Mouse (Mus musculus) CH12.LX (cell line): ENCODE results near the gene Rnf8. TPM values are rescaled to one million over a fixed set of nuclear protein-coding genes. Genes with fewer than 3 reads are reported as not detected.

Experiments used
- DNase-seq: peaks from one replicate; pipeline ENCODE4 v3.0.0-alpha.2; 2013; ENCODE audit errors: extremely low read depth
- H3K27ac ChIP-seq: 2 replicates; pipeline ENCODE4 v1.5.1; 2012; ENCODE audit warnings: low read depth, mild to moderate bottlenecking, control low read depth, moderate library complexity; ENCODE audit not compliant: insufficient read depth
- H3K27me3 ChIP-seq: replicated peaks from 2 replicates; pipeline ENCODE3; 2012; ENCODE audit warnings: inconsistent platforms
- H3K36me3 ChIP-seq, 2 experiments: replicated peaks in 1 of 2; 2 replicates each; pipeline versions ENCODE3 to v1.6.1; 2012; ENCODE audit warnings: inconsistent platforms in 1 of 2, low read length in 1 of 2, mild to moderate bottlenecking in 1 of 2, mixed read lengths in 1 of 2, moderate library complexity in 1 of 2; ENCODE audit not compliant: control insufficient read depth in 1 of 2, insufficient read depth in 1 of 2
- H3K4me1 ChIP-seq, 2 experiments: 2 replicates each; pipeline ENCODE4 v1.6.1; 2012; ENCODE audit warnings: inconsistent platforms in 1 of 2, moderate library complexity in 1 of 2; ENCODE audit not compliant: insufficient read depth in 2 of 2, control insufficient read depth in 1 of 2
- H3K4me2 ChIP-seq: 2 replicates; pipeline ENCODE4 v1.6.1; 2012; ENCODE audit warnings: low read depth, mild to moderate bottlenecking, control low read depth; ENCODE audit not compliant: poor library complexity, insufficient read depth, severe bottlenecking
- H3K4me3 ChIP-seq, 3 experiments: fragments of 150-350 bp in 1 of 3; sonication (generic) in 1 of 3; replicated peaks in 1 of 3; 2 replicates each; pipeline versions ENCODE3 to v1.5.1; 2011 to 2012; ENCODE audit warnings: low read depth in 2 of 3, low read length in 2 of 3, mild to moderate bottlenecking in 2 of 3, moderate library complexity in 2 of 3, control low read depth in 1 of 3, improper control_type of control experiment in 1 of 3, inconsistent platforms in 1 of 3, mixed read lengths in 1 of 3; ENCODE audit not compliant: poor library complexity in 1 of 3
- H3K79me2 ChIP-seq: replicated peaks from 2 replicates; pipeline ENCODE4 v1.6.1; 2012; ENCODE audit warnings: mild to moderate bottlenecking, moderate library complexity; ENCODE audit not compliant: control insufficient read depth, poor library complexity, insufficient read depth, severe bottlenecking; ENCODE audit errors: extremely low read depth
- H3K9ac ChIP-seq: 2 replicates; pipeline ENCODE4 v1.6.1; 2012; ENCODE audit warnings: low read depth, mild to moderate bottlenecking, control low read depth, moderate library complexity; ENCODE audit not compliant: insufficient read depth
- H3K9me3 ChIP-seq: replicated peaks from 2 replicates; pipeline ENCODE3; 2012; ENCODE audit warnings: low read length, inconsistent platforms, mixed read lengths
- CHD2 ChIP-seq: IDR thresholded peaks from 2 replicates; pipeline ENCODE4 v1.6.1; 2011; ENCODE audit warnings: low read length, improper control_type of control experiment
- CTCF ChIP-seq, 2 experiments: IDR thresholded peaks in 1 of 2; conservative IDR thresholded peaks in 1 of 2; 2 replicates each; pipeline ENCODE4 v1.5.1; 2011 to 2012; ENCODE audit warnings: low read depth in 2 of 2, low read length in 2 of 2, improper control_type of control experiment in 1 of 2, inconsistent platforms in 1 of 2, mild to moderate bottlenecking in 1 of 2, moderate library complexity in 1 of 2
- E2F4 ChIP-seq: IDR thresholded peaks from 2 replicates; pipeline ENCODE4 v1.6.1; 2011; ENCODE audit warnings: low read depth, low read length, improper control_type of control experiment; ENCODE audit not compliant: insufficient replicate concordance
- ELF1 ChIP-seq: IDR thresholded peaks from 2 replicates; pipeline ENCODE4 v1.6.1; 2014; ENCODE audit warnings: low read depth, mild to moderate bottlenecking, inconsistent platforms, low read length, improper control_type of control experiment
- EP300 ChIP-seq: IDR thresholded peaks from 2 replicates; pipeline ENCODE4 v1.6.1; 2011; ENCODE audit warnings: low read length, improper control_type of control experiment
- ETS1 ChIP-seq: conservative IDR thresholded peaks from 2 replicates; pipeline ENCODE4 v1.6.1; 2012; ENCODE audit warnings: low read depth, mild to moderate bottlenecking, inconsistent platforms, low read length, improper control_type of control experiment, moderate library complexity
- GABPA ChIP-seq: IDR thresholded peaks from 2 replicates; pipeline ENCODE4 v1.6.1; 2012; ENCODE audit warnings: low read depth, low read length, improper control_type of control experiment, inconsistent platforms; ENCODE audit not compliant: insufficient replicate concordance
- HCFC1 ChIP-seq: IDR thresholded peaks from 2 replicates; pipeline ENCODE4 v1.6.1; 2012; ENCODE audit warnings: low read depth, mild to moderate bottlenecking, inconsistent platforms, low read length, improper control_type of control experiment
- IRF4 ChIP-seq: IDR thresholded peaks from 2 replicates; pipeline ENCODE4 v1.6.1; 2014; ENCODE audit warnings: low read depth, mild to moderate bottlenecking, inconsistent platforms, low read length, improper control_type of control experiment
- JUN ChIP-seq: IDR thresholded peaks from 2 replicates; pipeline ENCODE4 v1.6.1; 2011; ENCODE audit warnings: low read depth, mild to moderate bottlenecking, low read length, improper control_type of control experiment, moderate library complexity; ENCODE audit not compliant: insufficient read depth
- JUND ChIP-seq: conservative IDR thresholded peaks from 2 replicates; pipeline ENCODE4 v1.6.1; 2011; ENCODE audit warnings: low read depth, low read length, improper control_type of control experiment
- KAT2A ChIP-seq: IDR thresholded peaks from 2 replicates; pipeline ENCODE4 v1.6.1; 2012; ENCODE audit warnings: low read length, improper control_type of control experiment, inconsistent platforms; ENCODE audit not compliant: insufficient replicate concordance
- MAFK ChIP-seq: IDR thresholded peaks from 2 replicates; pipeline ENCODE4 v1.6.1; 2011; ENCODE audit warnings: low read length, improper control_type of control experiment; ENCODE audit not compliant: insufficient replicate concordance
- MAX ChIP-seq: IDR thresholded peaks from 2 replicates; pipeline ENCODE4 v1.6.1; 2011; ENCODE audit warnings: low read length, improper control_type of control experiment
- MAZ ChIP-seq: IDR thresholded peaks from 2 replicates; pipeline ENCODE4 v1.6.1; 2012; ENCODE audit warnings: low read depth, mild to moderate bottlenecking, inconsistent platforms, low read length, improper control_type of control experiment, moderate library complexity
- MEF2A ChIP-seq: IDR thresholded peaks from 2 replicates; pipeline ENCODE4 v1.6.1; 2014; ENCODE audit warnings: low read depth, mild to moderate bottlenecking, inconsistent platforms, low read length, improper control_type of control experiment, borderline replicate concordance
- MXI1 ChIP-seq: IDR thresholded peaks from 2 replicates; pipeline ENCODE4 v1.6.1; 2011; ENCODE audit warnings: mild to moderate bottlenecking, low read depth, low read length, improper control_type of control experiment
- MYC ChIP-seq: IDR thresholded peaks from 2 replicates; pipeline ENCODE4 v1.6.1; 2011; ENCODE audit warnings: low read depth, mild to moderate bottlenecking, improper control_type of control experiment, low read length
- NELFE ChIP-seq: IDR thresholded peaks from 2 replicates; pipeline ENCODE4 v1.6.1; 2011; ENCODE audit warnings: low read depth, low read length, improper control_type of control experiment
- NRF1 ChIP-seq: IDR thresholded peaks from 2 replicates; pipeline ENCODE4 v1.6.1; 2014; ENCODE audit warnings: low read depth, mild to moderate bottlenecking, inconsistent platforms, low read length, improper control_type of control experiment, moderate library complexity
- PAX5 ChIP-seq: IDR thresholded peaks from 2 replicates; pipeline ENCODE4 v1.6.1; 2012; ENCODE audit warnings: low read length, inconsistent platforms, mixed read lengths
- POLR2A ChIP-seq: IDR thresholded peaks from 2 replicates; pipeline ENCODE4 v1.6.1; 2011; ENCODE audit warnings: low read depth, mild to moderate bottlenecking, improper control_type of control experiment, low read length
- POLR2AphosphoS2 ChIP-seq: IDR thresholded peaks from 2 replicates; pipeline ENCODE4 v1.6.1; 2011; ENCODE audit warnings: low read depth, low read length, improper control_type of control experiment
- RCOR1 ChIP-seq: conservative IDR thresholded peaks from 2 replicates; pipeline ENCODE4 v1.6.1; 2012; ENCODE audit warnings: low read depth, mild to moderate bottlenecking, inconsistent platforms, low read length, improper control_type of control experiment
- SIN3A ChIP-seq: IDR thresholded peaks from 2 replicates; pipeline ENCODE4 v1.6.1; 2012; ENCODE audit warnings: low read length, improper control_type of control experiment, inconsistent platforms
- SMC3 ChIP-seq: IDR thresholded peaks from 2 replicates; pipeline ENCODE4 v1.6.1; 2011; ENCODE audit warnings: low read depth, low read length, improper control_type of control experiment
- TBP ChIP-seq: conservative IDR thresholded peaks from 2 replicates; pipeline ENCODE4 v1.6.1; 2011; ENCODE audit warnings: low read depth, low read length, improper control_type of control experiment
- TCF12 ChIP-seq: IDR thresholded peaks from 2 replicates; pipeline ENCODE4 v1.6.1; 2014; ENCODE audit warnings: low read depth, mild to moderate bottlenecking, inconsistent platforms, low read length, improper control_type of control experiment
- UBTF ChIP-seq: IDR thresholded peaks from 2 replicates; pipeline ENCODE4 v1.6.1; 2012; ENCODE audit warnings: low read depth, mild to moderate bottlenecking, inconsistent platforms, low read length, improper control_type of control experiment, moderate library complexity
- USF2 ChIP-seq: conservative IDR thresholded peaks from 2 replicates; pipeline ENCODE4 v1.6.1; 2011; ENCODE audit warnings: low read depth, low read length, improper control_type of control experiment
- ZC3H11A ChIP-seq: IDR thresholded peaks from 2 replicates; pipeline ENCODE4 v1.6.1; 2012; ENCODE audit warnings: low read depth, mild to moderate bottlenecking, inconsistent platforms, low read length, improper control_type of control experiment
- ZKSCAN1 ChIP-seq: IDR thresholded peaks from 2 replicates; pipeline ENCODE4 v1.6.1; 2012; ENCODE audit warnings: low read depth, inconsistent platforms, low read length, improper control_type of control experiment, borderline replicate concordance
- ZMIZ1 ChIP-seq: IDR thresholded peaks from 2 replicates; pipeline ENCODE4 v1.6.1; 2012; ENCODE audit warnings: low read depth, mild to moderate bottlenecking, inconsistent platforms, low read length, improper control_type of control experiment
- dilution Hi-C: fragments of 300-500 bp; cut with MboI; formaldehyde crosslinking; loops from 2 replicates; pipeline ENCODE4 v1.14.3; 2020; ENCODE audit warnings: low sequenced_read_pairs; ENCODE audit not compliant: extremely low pct_unique_long_range_greater_than_20kb, extremely low pct_ligation_motif_present
- in situ Hi-C: fragments of 300-500 bp; cut with MboI; formaldehyde crosslinking; loops from 3 replicates; pipeline ENCODE4 v1.14.3; 2019; ENCODE audit warnings: low sequenced_read_pairs, low pct_ligation_motif_present, low pct_unique_long_range_greater_than_20kb, mixed read lengths
- polyA plus RNA-seq: library from polyadenylated mRNA; unstranded; fragments of >175 nt; gene quantifications from 2 replicates; pipeline ENCODE4 v1.2.1, GENCODE M21; 2012; ENCODE audit warnings: low read depth; ENCODE audit not compliant: insufficient read length
- total RNA-seq, 2 experiments: library from RNA; depleted of rRNA; stranded (reverse); fragments of 300-350 nt in 1 of 2; fragments of >200 nt in 1 of 2; gene quantifications; 2 replicates each; pipeline ENCODE4 v1.2.3; 2012 to 2014

Gene Rnf8
- 33.7 and 35.4 TPM in 2 replicates for total RNA-seq (2012; rRNA removed)
- total RNA-seq (2014; rRNA removed), result 29.9 and 30.9 TPM in 2 replicates
- 38.8 and 41.2 TPM in 2 replicates for polyA plus RNA-seq

DNA sequence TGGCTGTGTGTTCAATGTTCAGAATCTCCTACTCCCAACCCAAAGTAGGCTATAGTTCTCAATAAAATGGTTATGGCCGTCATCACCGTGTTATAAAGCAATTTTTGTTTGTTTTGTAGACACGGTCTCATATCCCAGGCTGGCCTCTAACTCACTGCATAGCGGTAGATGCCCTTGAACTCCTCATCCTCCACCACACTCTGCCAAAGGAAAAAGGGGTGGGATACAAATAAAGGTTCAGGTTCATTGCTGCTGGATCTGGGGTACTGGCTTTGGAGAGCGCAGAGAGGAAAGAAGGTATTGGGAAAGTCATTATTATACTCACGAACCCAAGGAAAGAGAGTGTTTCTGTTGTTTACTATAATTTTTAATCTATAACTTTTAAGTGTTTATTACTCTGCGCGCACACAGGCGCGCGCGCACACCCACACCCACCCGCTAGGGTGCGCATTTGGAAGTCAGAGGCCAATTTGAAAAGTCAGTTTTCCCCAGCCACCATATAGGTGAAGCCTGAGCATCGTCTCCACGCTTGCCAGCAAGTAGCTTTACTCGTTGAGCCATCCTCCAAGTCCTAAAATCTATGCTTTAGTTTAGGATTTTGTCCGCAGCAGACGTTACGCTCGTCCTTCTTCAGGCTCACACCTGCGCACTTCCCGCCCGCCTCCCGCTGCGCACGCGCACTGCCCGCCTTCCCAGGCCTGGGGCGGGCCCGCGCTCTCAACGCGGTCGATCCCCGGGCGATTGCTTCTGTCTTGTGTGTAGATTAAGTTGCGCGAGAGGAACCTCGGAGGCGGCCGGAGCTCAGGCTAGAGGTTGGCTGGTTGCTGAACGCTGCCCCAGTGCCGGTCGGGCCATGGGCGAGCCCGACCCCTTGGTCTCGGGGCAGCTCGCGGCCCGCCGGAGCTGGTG lies at the start of gene Rnf8, which contains the start of gene Gm28043:
Gene Rnf8 (plus strand): TSS at position 676 of the 909 bp plus-strand sequence.
Gene Gm28043 (plus strand): TSS at position 762 of the 909 bp plus-strand sequence.
- peaks cover 29% of the 10 kb centered on the region for H3K79me2 ChIP-seq
- dilution Hi-C loops, result no loop called here
- TF ChIP-seq JUND (no peak), E2F4 (peak; percentile 81; the same call in 1 of the 2 replicates), KAT2A (0 out of 2 replicates have a peak, but pooled peaks have one; percentile 63), TCF12 (peak; percentile 90), UBTF (no peak), MAX (peak; percentile 82), ZKSCAN1 (no peak), ZMIZ1 (peak; percentile 80), MAZ (no peak), POLR2AphosphoS2 (peak; percentile 75; the same call in 1 of the 2 replicates), EP300 (no peak), MAFK (no peak), USF2 (no peak), HCFC1 (peak; percentile 79), POLR2A (peak; percentile 89), NRF1 (peak; percentile 99), SMC3 (no peak), ETS1 (no peak), MEF2A (peak; percentile 43; the same call in 1 of the 2 replicates), PAX5 (no peak), TBP (no peak), MXI1 (peak; percentile 56; the same call in 1 of the 2 replicates), CHD2 (peak; percentile 91), RCOR1 (no peak), ELF1 (peak; percentile 84), SIN3A (peak; percentile 88), ZC3H11A (no peak), NELFE (peak; percentile 94), MYC (0 out of 2 replicates have a peak, but pooled peaks have one; percentile 66), CTCF (conservative IDR thresholded peaks at IDR 0.05 in 1 of 2, IDR thresholded peaks at IDR 0.05 in 1 of 2; ENCODE audit: low read depth in 2 of 2, low read length in 2 of 2) (peak; percentile 40 to 69; a peak in 3 of 4 replicates), JUN (no peak), GABPA (no peak), IRF4 (0 out of 2 replicates have a peak, but pooled peaks have one; percentile 24)
- peaks cover 5 to 26% of the 10 kb centered on the region in 2 experiments for H3K4me1 ChIP-seq
- H3K4me3 ChIP-seq, result peak within 1 kb of the TSS; percentile 81 to 94 (median 85)
- H3K36me3 ChIP-seq, result peaks cover 6 to 27% of the 10 kb centered on the region in 2 experiments
- H3K4me2 ChIP-seq, result peak within 1 kb of the TSS; percentile 88
- H3K9me3 ChIP-seq, result no peaks in the 10 kb centered on the region
- peak within 1 kb of the TSS; percentile 78 for H3K9ac ChIP-seq
- DNase-seq, result peak; percentile 93
- peak within 1 kb of the TSS; percentile 76 for H3K27ac ChIP-seq
- in situ Hi-C loops, result loop anchor here (25.0 kb wide), 1 partner anchor 248 kb away; no protein-coding TSS in a partner anchor
- H3K27me3 ChIP-seq, result no peaks in the 10 kb centered on the region
